Mouse (Mus musculus) hindbrain, embryonic 14.5 days (tissue): ENCODE measurements around the gene Ttll5. TPM values are rescaled to one million over a fixed set of nuclear protein-coding genes. Genes with fewer than 3 reads are reported as not detected.
A peak's percentile ranks its signal among the peaks of the same experiment; 100 is the strongest.

Experiments
- ATAC-seq: fragments of 200-750 bp; cut with Nextera tagmentation; 2 replicates; pipeline ENCODE4 v1.8.0; 2017; ENCODE audit warnings: moderate number of reproducible peaks, mild to moderate bottlenecking, moderate TSS enrichment, moderate library complexity; ENCODE audit not compliant: low FRiP score
- DNase-seq: peaks from one replicate; pipeline ENCODE4 v3.0.0-alpha.2; 2015; ENCODE audit warnings: low spot score
- H3K27ac ChIP-seq: fragments of 300-500 bp; sonication (generic); 2 replicates; pipeline ENCODE4 v1.5.1; 2014; ENCODE audit warnings: mild to moderate bottlenecking, moderate library complexity
- H3K27me3 ChIP-seq: fragments of 300-500 bp; sonication (generic); 2 replicates; pipeline ENCODE4 v1.6.1; 2014; ENCODE audit warnings: mild to moderate bottlenecking, low read length, mixed read lengths; ENCODE audit not compliant: control insufficient read depth, insufficient read depth
- H3K36me3 ChIP-seq: fragments of 300-500 bp; sonication (generic); replicated peaks from 2 replicates; pipeline ENCODE4 v1.6.1; 2014; ENCODE audit not compliant: control insufficient read depth, insufficient read depth
- H3K4me1 ChIP-seq: fragments of 300-500 bp; sonication (generic); replicated peaks from 2 replicates; pipeline ENCODE4 v1.6.1; 2014; ENCODE audit warnings: antibody characterized with exemption, low read length, mixed read lengths; ENCODE audit not compliant: control insufficient read depth, insufficient read depth
- H3K4me2 ChIP-seq: fragments of 300-500 bp; sonication (generic); replicated peaks from 2 replicates; pipeline ENCODE4 v1.6.1; 2014; ENCODE audit warnings: mild to moderate bottlenecking, moderate library complexity
- H3K4me3 ChIP-seq: fragments of 300-500 bp; sonication (generic); replicated peaks from 2 replicates; pipeline ENCODE4 v1.5.1; 2014; ENCODE audit warnings: mild to moderate bottlenecking, low read length
- H3K9ac ChIP-seq: fragments of 300-500 bp; sonication (generic); 2 replicates; pipeline ENCODE4 v1.6.1; 2014
- H3K9me3 ChIP-seq: fragments of 300-500 bp; sonication (generic); 2 replicates; pipeline ENCODE4 v1.6.1; 2016; ENCODE audit warnings: low read length; ENCODE audit not compliant: control insufficient read depth
- WGBS: fragments of 180-500 bp; shearing (Covaris S2); extraction: QIAGEN DNeasy Blood & Tissue Kit; methylation state at CpG from one replicate; pipeline ENCODE4 v1.1.7; 2014; 5-methylcytosine and 5-hydroxymethylcytosine counted together
- polyA plus RNA-seq: library from polyadenylated mRNA; unstranded; fragments of >200 nt; fragmentation: Nextera tagmentation; extraction: Ambion mirVana; gene quantifications from 2 replicates; pipeline ENCODE4 v1.2.1, GENCODE M21; 2014

Gene Ttll5
- polyA plus RNA-seq, 1 experiment from 2014 or later: 14.4 TPM

GRCm38 (mm10) chr12:85830691-85831090, 6.2 kb downstream of the Ttll5 start:
- Histone ChIP-seq H3K36me3 (peaks cover 41% of the 10 kb centered on the region), H3K4me2 (no peak overlapping the region), H3K9me3 (no peaks in the 10 kb centered on the region), H3K9ac (no peak overlapping the region), H3K4me1 (0 out of 2 replicates have a peak, but pooled peaks cover under 1% of the 10 kb centered on the region), H3K4me3 (no peak overlapping the region), H3K27ac (no peak overlapping the region), H3K27me3 (no peaks in the 10 kb centered on the region)
- ATAC-seq: no peak
- no peak for DNase-seq
- WGBS: 79% methylated on average over 3 of the region's 3 CpGs

GRCm38 (mm10) chr12:85834543-85834942, 10.1 kb downstream of the Ttll5 start:
- no peak overlapping the region for H3K4me3 ChIP-seq
- H3K36me3 ChIP-seq: peaks cover 40% of the 10 kb centered on the region
- H3K9me3 ChIP-seq: no peaks in the 10 kb centered on the region
- no peak overlapping the region for H3K27ac ChIP-seq
- H3K4me2 ChIP-seq: no peak overlapping the region
- no peaks in the 10 kb centered on the region for H3K4me1 ChIP-seq
- no peaks in the 10 kb centered on the region for H3K27me3 ChIP-seq
- DNase-seq (no peak), ATAC-seq (no peak)
- WGBS: 81% methylated on average over 2 of the region's 2 CpGs
- H3K9ac ChIP-seq: no peak overlapping the region

GRCm38 (mm10) chr12:85837765-85838164, 13.3 kb downstream of the Ttll5 start:
- Histone ChIP-seq H3K36me3 (peaks cover 20% of the 10 kb centered on the region), H3K4me1 (no peaks in the 10 kb centered on the region), H3K9me3 (no peaks in the 10 kb centered on the region), H3K4me2 (no peak overlapping the region), H3K4me3 (no peak overlapping the region), H3K9ac (no peak overlapping the region), H3K27ac (no peak overlapping the region), H3K27me3 (no peaks in the 10 kb centered on the region)
- no peak for ATAC-seq
- 96% methylated on average over 2 of the region's 2 CpGs for WGBS
- no peak for DNase-seq

GRCm38 (mm10) chr12:85839371-85840000, 15.0 kb downstream of the Ttll5 start:
- H3K9ac ChIP-seq: no peak overlapping the region
- no peaks in the 10 kb centered on the region for H3K9me3 ChIP-seq
- 95% methylated on average over 12 of the region's 12 CpGs for WGBS
- H3K27ac ChIP-seq: no peak overlapping the region
- H3K27me3 ChIP-seq: no peaks in the 10 kb centered on the region
- DNase-seq (no peak), ATAC-seq (no peak)
- no peaks in the 10 kb centered on the region for H3K4me1 ChIP-seq
- H3K36me3 ChIP-seq: peaks cover 14% of the 10 kb centered on the region
- no peak overlapping the region for H3K4me3 ChIP-seq
- H3K4me2 ChIP-seq: no peak overlapping the region

GRCm38 (mm10) chr12:85848164-85848958, 23.9 kb downstream of the Ttll5 start:
- Histone ChIP-seq H3K9me3 (no peaks in the 10 kb centered on the region), H3K9ac (no peak overlapping the region), H3K4me2 (no peak overlapping the region), H3K36me3 (peaks cover 25% of the 10 kb centered on the region), H3K4me3 (no peak overlapping the region), H3K4me1 (no peaks in the 10 kb centered on the region), H3K27me3 (no peaks in the 10 kb centered on the region), H3K27ac (no peak overlapping the region)
- ATAC-seq (no peak), DNase-seq (peak; percentile 44)
- 86% methylated on average over 7 of the region's 7 CpGs for WGBS

- H3K27ac ChIP-seq: no peak overlapping the region
- ATAC-seq (no peak), DNase-seq (no peak)
- no peaks in the 10 kb centered on the region for H3K27me3 ChIP-seq
- no peaks in the 10 kb centered on the region for H3K4me1 ChIP-seq
- H3K9me3 ChIP-seq: no peaks in the 10 kb centered on the region
- peaks cover 9% of the 10 kb centered on the region for H3K36me3 ChIP-seq
- no peak overlapping the region for H3K4me3 ChIP-seq
- no peak overlapping the region for H3K4me2 ChIP-seq
- no peak overlapping the region for H3K9ac ChIP-seq
- 90% methylated on average over 8 of the region's 8 CpGs for WGBS
Observed at GRCm38 (mm10) chr12:85850661-85851060, 26.2 kb downstream of the Ttll5 start.

GRCm38 (mm10) chr12:85853836-85854235, 29.4 kb downstream of the Ttll5 start:
- ATAC-seq (no peak), DNase-seq (no peak)
- peaks cover 7% of the 10 kb centered on the region for H3K36me3 ChIP-seq
- no peaks in the 10 kb centered on the region for H3K27me3 ChIP-seq
- H3K27ac ChIP-seq: no peak overlapping the region
- no peaks in the 10 kb centered on the region for H3K9me3 ChIP-seq
- H3K4me1 ChIP-seq: no peaks in the 10 kb centered on the region
- H3K4me2 ChIP-seq: no peak overlapping the region
- H3K9ac ChIP-seq: no peak overlapping the region
- no peak overlapping the region for H3K4me3 ChIP-seq
- 94% methylated on average over 4 of the region's 4 CpGs for WGBS

GRCm38 (mm10) chr12:85854271-85854670, 29.8 kb downstream of the Ttll5 start:
- DNase-seq (no peak), ATAC-seq (no peak)
- 84% methylated on average over 1 of the region's 1 CpGs for WGBS

GRCm38 (mm10) chr12:85857300-85857699, 32.8 kb downstream of the Ttll5 start:
- no peak for ATAC-seq
- Histone ChIP-seq H3K4me3 (no peak overlapping the region), H3K9me3 (no peaks in the 10 kb centered on the region), H3K4me2 (no peak overlapping the region), H3K36me3 (peaks cover 5% of the 10 kb centered on the region; the same call in 1 of the 2 replicates), H3K27me3 (no peaks in the 10 kb centered on the region), H3K27ac (no peak overlapping the region), H3K9ac (no peak overlapping the region), H3K4me1 (no peaks in the 10 kb centered on the region)
- 95% methylated on average over 7 of the region's 7 CpGs for WGBS
- no peak for DNase-seq

More at GRCm38 (mm10) chr12:85854271-85854670, 29.8 kb downstream of the Ttll5 start:
- Histone ChIP-seq H3K27me3 (no peaks in the 10 kb centered on the region), H3K4me2 (no peak overlapping the region), H3K9ac (no peak overlapping the region), H3K4me3 (no peak overlapping the region), H3K4me1 (no peaks in the 10 kb centered on the region), H3K36me3 (peaks cover 7% of the 10 kb centered on the region), H3K27ac (no peak overlapping the region), H3K9me3 (no peaks in the 10 kb centered on the region)
